Mouse (Mus musculus) erythroid progenitor cell, adult 5-6 weeks (primary cell): ENCODE results near the gene Mrto4. TPM values are rescaled to one million over a fixed set of nuclear protein-coding genes. Genes with fewer than 3 reads are reported as not detected.

Experiments
- ATAC-seq: replicated peaks from 2 replicates; pipeline ENCODE4 v1.8.0; 2016; ENCODE audit warnings: moderate number of reproducible peaks, mild to moderate bottlenecking, moderate TSS enrichment, inconsistent platforms; ENCODE audit not compliant: poor library complexity, low FRiP score, severe bottlenecking
- total RNA-seq, 2 experiments: library from RNA; stranded (forward) in 1 of 2; stranded (reverse) in 1 of 2; fragments of 150-400 nt in 1 of 2; fragments of 186-747, 209-891 nt in 1 of 2; gene quantifications; 2 replicates each; pipeline versions ENCODE4 v1.2.3 to v1.2.4; 2015 to 2017; ENCODE audit warnings: low replicate concordance in 2 of 2

The Mrto4 gene
- total RNA-seq, 2 experiments from 2014 or later = 11.1 to 30.6 TPM

GRCm38 (mm10) chr4:139341556-139342233, 10.7 kb downstream of the Mrto4 start:
- ATAC-seq = peak; percentile 39

- no peak for ATAC-seq
Measured at GRCm38 (mm10) chr4:139340835-139341234, 11.5 kb downstream of the Mrto4 start.

GRCm38 (mm10) chr4:139338145-139338544, 14.2 kb downstream of the Mrto4 start:
- no peak for ATAC-seq

- ATAC-seq = peak; percentile 81
Measured at GRCm38 (mm10) chr4:139336822-139337483, 15.4 kb downstream of the Mrto4 start.

- peak; percentile 60 for ATAC-seq
Measured at GRCm38 (mm10) chr4:139335507-139335906, 16.9 kb downstream of the Mrto4 start.

- ATAC-seq = no peak
Measured at GRCm38 (mm10) chr4:139334631-139335295, 17.6 kb downstream of the Mrto4 start.

- peak; percentile 94 for ATAC-seq
Measured at GRCm38 (mm10) chr4:139330605-139331004, 21.8 kb downstream of the Mrto4 start.

- no peak for ATAC-seq
Measured at GRCm38 (mm10) chr4:139319740-139320139, 32.6 kb downstream of the Mrto4 start.

- no peak for ATAC-seq
Measured at GRCm38 (mm10) chr4:139318449-139318848, 33.9 kb downstream of the Mrto4 start.

GRCm38 (mm10) chr4:139312632-139313031, 39.7 kb downstream of the Mrto4 start:
- ATAC-seq = no peak

GRCm38 (mm10) chr4:139311707-139312106, 40.7 kb downstream of the Mrto4 start:
- ATAC-seq = no peak

- ATAC-seq = no peak
Measured at GRCm38 (mm10) chr4:139310899-139311701, 41.3 kb downstream of the Mrto4 start.

GRCm38 (mm10) chr4:139310171-139310898, 42.0 kb downstream of the Mrto4 start, which contains the start of the genes Pqlc2 and Akr7a5:
Gene Pqlc2 (minus strand): TSS chr4:139310708.
Gene Akr7a5 (plus strand): TSS chr4:139310744.
- peak; percentile 93 for ATAC-seq

GRCm38 (mm10) chr4:139309651-139310050, 42.7 kb downstream of the Mrto4 start:
- ATAC-seq = no peak

- no peak for ATAC-seq
Measured at GRCm38 (mm10) chr4:139307916-139308315, 44.5 kb downstream of the Mrto4 start.

- ATAC-seq = no peak
Measured at GRCm38 (mm10) chr4:139305521-139305920, 46.9 kb downstream of the Mrto4 start.

- no peak for ATAC-seq
Measured at GRCm38 (mm10) chr4:139302241-139302640, 50.1 kb downstream of the Mrto4 start.

- ATAC-seq = no peak
Measured at GRCm38 (mm10) chr4:139301780-139302179, 50.6 kb downstream of the Mrto4 start.

GRCm38 (mm10) chr4:139298671-139299366, 53.6 kb downstream of the Mrto4 start:
- no peak for ATAC-seq
